Mouse (Mus musculus) testis, adult 2 months (tissue): Measurements from ENCODE around the gene Gm10024. TPM values are rescaled to one million over a fixed set of nuclear protein-coding genes. Genes with fewer than 3 reads are reported as not detected.
"Not testable (repeated sequence)": the region's sequence is repeated elsewhere in the genome, so short reads cannot be mapped to it uniquely, and the experiment has no call there.

Experiments
- H3K27ac ChIP-seq: fragments of 200-500 bp; 2 replicates; pipeline ENCODE4 v1.5.1; 2012; ENCODE audit warnings: low read depth, low read length; ENCODE audit not compliant: control insufficient read depth, insufficient read depth
- H3K27me3 ChIP-seq: fragments of 200-500 bp; 2 replicates; pipeline ENCODE4 v1.6.1; 2012; ENCODE audit warnings: mild to moderate bottlenecking, low read length, moderate library complexity; ENCODE audit not compliant: control insufficient read depth, insufficient read depth
- H3K36me3 ChIP-seq: fragments of 200-500 bp; 2 replicates; pipeline ENCODE4 v1.6.1; 2012; ENCODE audit warnings: mild to moderate bottlenecking, low read length; ENCODE audit not compliant: control insufficient read depth, insufficient read depth
- H3K4me1 ChIP-seq: fragments of 200-500 bp; 2 replicates; pipeline ENCODE4 v1.6.1; 2012; ENCODE audit warnings: low read length; ENCODE audit not compliant: control insufficient read depth, insufficient read depth
- H3K4me3 ChIP-seq: fragments of 200-500 bp; 2 replicates; pipeline ENCODE4 v1.5.1; 2012; ENCODE audit warnings: low read depth, mild to moderate bottlenecking, low read length, moderate library complexity, mixed read lengths; ENCODE audit not compliant: control insufficient read depth
- CTCF ChIP-seq: fragments of 200-500 bp; IDR thresholded peaks from 2 replicates; pipeline ENCODE4 v1.5.1; 2012; ENCODE audit warnings: low read depth, mild to moderate bottlenecking, inconsistent platforms, low read length, moderate library complexity; ENCODE audit not compliant: control insufficient read depth, insufficient read depth, insufficient replicate concordance
- POLR2A ChIP-seq: fragments of 200-500 bp; IDR thresholded peaks from 2 replicates; pipeline ENCODE4 v1.6.1; 2012; ENCODE audit warnings: low read depth, mild to moderate bottlenecking, inconsistent platforms, low read length, moderate library complexity; ENCODE audit not compliant: control insufficient read depth
- polyA plus RNA-seq: library from polyadenylated mRNA; depleted of rRNA; stranded (reverse); fragments of >200 nt; gene quantifications from 2 replicates; pipeline ENCODE4 v1.2.3, GENCODE M21; 2012

Gm10024 gene
- polyA plus RNA-seq, 1 experiment = not detected

DNA sequence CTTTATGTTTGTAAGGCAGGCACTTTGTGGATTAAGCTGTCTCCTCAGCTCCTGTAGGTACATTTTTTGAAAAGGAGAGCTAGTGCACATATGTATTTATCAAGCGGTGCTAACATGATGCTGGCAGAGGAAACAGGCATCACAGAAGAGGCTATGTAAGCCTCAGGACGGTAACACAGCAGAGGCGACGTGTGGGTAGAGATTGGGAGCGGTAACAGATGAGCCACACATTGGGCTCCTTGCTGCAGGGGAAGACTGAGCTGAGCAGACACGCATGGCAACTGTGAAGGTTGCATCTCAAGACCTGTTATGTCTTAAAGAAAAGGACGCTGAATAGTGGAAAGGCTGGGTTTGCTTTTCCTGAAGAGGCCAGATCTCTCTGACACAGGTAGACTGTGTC is 28.3 kb upstream of the Gm10024 start:
- H3K36me3 ChIP-seq = no peaks in the 10 kb centered on the region
- H3K27me3 ChIP-seq = no peaks in the 10 kb centered on the region
- H3K4me3 ChIP-seq = no peak overlapping the region
- H3K4me1 ChIP-seq = 0 out of 2 replicates have a peak, but pooled peaks cover 2% of the 10 kb centered on the region
- TF ChIP-seq POLR2A = no peak
- TF ChIP-seq CTCF = no peak
- no peak overlapping the region for H3K27ac ChIP-seq

GRCm38 (mm10) chr10:77684181-77684580 is 27.1 kb upstream of the Gm10024 start:
- TF ChIP-seq POLR2A (no peak), CTCF (no peak)
- Histone ChIP-seq H3K4me3 (no peak overlapping the region), H3K4me1 (no peaks in the 10 kb centered on the region), H3K27ac (no peak overlapping the region), H3K27me3 (no peaks in the 10 kb centered on the region), H3K36me3 (no peaks in the 10 kb centered on the region)

DNA sequence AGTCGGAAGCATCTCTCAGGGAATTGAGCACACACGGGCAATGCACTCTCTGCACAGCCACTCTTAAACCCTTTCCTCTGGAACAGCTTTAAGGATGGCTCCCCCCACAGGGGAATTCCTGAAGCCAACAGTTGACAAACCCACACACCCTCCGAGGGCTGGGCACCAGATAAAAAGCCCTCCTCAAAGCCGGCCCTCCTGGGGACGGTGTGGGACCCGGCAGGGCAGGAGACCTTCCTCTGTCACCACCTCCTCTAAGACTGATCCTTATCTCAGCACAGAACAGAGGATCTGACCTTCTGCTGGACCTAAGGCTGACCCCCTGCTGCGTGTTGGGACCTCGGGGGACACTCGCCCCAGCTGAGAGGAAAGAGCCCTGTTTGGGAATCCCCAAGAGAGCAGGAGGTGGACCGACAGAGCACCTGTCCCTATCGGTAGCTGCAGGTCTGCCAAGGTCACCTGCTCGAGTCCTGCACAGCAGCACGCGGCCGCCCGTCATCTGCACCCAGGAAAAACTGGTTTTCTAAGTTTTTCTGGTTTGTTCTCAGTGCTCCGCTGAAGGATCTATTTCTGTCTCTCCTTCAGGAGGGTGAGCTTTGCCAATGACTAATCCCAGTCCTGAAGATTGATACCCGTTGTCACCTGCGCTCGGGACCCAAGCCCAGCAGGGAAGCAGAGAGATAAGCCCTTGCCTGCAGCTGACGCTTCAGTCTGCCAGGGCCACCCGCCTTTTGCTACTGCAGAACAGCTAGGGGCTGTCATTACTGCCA is 25.2 kb upstream of the Gm10024 start, which contains the start of gene Tspear:
TSS of gene Tspear (plus strand) at position 675 of the 770 bp plus-strand sequence.
- Histone ChIP-seq H3K27ac (no peak within 1 kb of the TSS), H3K4me3 (no peak within 1 kb of the TSS), H3K36me3 (no peaks in the 10 kb centered on the region), H3K27me3 (no peaks in the 10 kb centered on the region), H3K4me1 (no peaks in the 10 kb centered on the region)
- no peak for TF ChIP-seq POLR2A
- TF ChIP-seq CTCF = no peak

DNA sequence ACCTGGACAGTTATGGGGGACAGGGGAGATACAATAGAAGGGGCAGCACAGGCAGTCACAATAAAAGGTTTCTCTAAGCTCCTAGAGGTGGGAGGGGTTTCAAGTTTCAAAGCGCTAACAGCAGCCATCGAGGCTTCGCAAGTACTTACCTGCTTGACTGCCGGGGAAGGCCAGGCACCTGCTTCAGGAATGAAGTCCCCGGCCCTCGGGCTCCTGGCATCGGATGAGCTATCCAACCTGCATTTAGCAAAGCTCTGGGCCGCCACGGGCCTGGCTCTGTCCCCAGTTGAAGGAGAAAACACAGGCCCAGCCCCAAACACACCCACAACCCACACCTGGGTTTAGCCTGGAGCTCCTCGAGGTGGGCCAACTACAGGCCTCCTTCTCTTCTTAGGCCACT is 24.2 kb upstream of the Gm10024 start:
- TF ChIP-seq POLR2A (no peak), CTCF (no peak)
- no peaks in the 10 kb centered on the region for H3K4me1 ChIP-seq
- H3K27ac ChIP-seq = no peak overlapping the region
- H3K27me3 ChIP-seq = no peaks in the 10 kb centered on the region
- H3K4me3 ChIP-seq = no peak overlapping the region
- no peaks in the 10 kb centered on the region for H3K36me3 ChIP-seq

- H3K4me1 ChIP-seq, H3K36me3 ChIP-seq, H3K27me3 ChIP-seq, H3K27ac ChIP-seq, H3K4me3 ChIP-seq: not testable (repeated sequence)
Observed at GRCm38 (mm10) chr10:77690356-77690807, 20.9 kb upstream of the Gm10024 start, which contains the start of gene Gm19402. Gene Gm19402 (minus strand): TSS chr10:77690757.

DNA sequence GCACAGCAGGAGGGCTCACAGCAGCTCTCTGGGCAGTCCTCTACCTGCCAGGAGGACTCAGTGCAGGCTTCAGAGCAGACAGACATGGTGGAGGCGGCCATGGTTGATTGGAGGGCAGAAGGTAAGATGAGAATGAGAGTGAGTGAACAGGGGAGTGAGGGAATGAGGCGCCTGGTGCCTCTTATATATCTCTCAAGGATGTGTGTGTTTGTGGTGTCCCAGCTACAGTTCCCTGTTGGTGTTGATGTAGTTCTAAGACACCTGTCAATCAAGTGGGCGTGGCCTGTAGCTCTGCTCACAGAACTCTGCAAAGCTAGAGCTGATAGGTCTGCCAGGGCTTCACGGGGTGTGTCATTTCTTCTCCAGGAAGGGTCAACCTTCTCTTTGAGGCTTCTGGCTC is 14.1 kb upstream of the Gm10024 start, which contains the start of gene Gm9508:
TSS of gene Gm9508 (minus strand) at position 101 of the 400 bp plus-strand sequence.
- no peaks in the 10 kb centered on the region for H3K36me3 ChIP-seq
- no peak within 1 kb of the TSS for H3K4me3 ChIP-seq
- no peak for TF ChIP-seq POLR2A
- no peak for TF ChIP-seq CTCF
- H3K27ac ChIP-seq = no peak within 1 kb of the TSS
- no peaks in the 10 kb centered on the region for H3K27me3 ChIP-seq
- H3K4me1 ChIP-seq = no peaks in the 10 kb centered on the region

DNA sequence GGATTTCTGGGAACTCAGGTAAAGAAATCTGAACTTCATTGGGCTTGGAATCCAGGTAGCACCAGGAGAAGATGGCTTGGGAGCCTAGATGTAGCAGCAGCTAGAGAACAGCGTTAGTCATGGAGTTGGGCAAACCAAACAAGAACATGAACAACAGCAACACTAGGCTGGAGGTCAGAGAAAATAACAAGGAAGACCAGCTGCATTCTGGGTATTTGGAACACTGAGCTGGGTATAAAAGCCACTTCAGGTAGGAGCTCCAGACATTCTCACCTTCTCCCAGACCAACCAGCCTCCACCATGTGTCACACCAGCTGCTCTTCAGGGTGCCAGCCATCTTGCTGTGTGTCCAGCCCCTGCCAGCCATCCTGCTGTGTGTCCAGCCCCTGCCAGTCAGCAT is 4.9 kb upstream of the Gm10024 start, which contains the start of gene Gm10272:
TSS of gene Gm10272 (plus strand) at position 301 of the 400 bp plus-strand sequence.
- no peak within 1 kb of the TSS for H3K4me3 ChIP-seq
- no peaks in the 10 kb centered on the region for H3K4me1 ChIP-seq
- H3K27ac ChIP-seq = no peak within 1 kb of the TSS
- H3K36me3 ChIP-seq = no peaks in the 10 kb centered on the region
- no peaks in the 10 kb centered on the region for H3K27me3 ChIP-seq
- TF ChIP-seq CTCF (no peak), POLR2A (no peak)

- H3K36me3 ChIP-seq = no peaks in the 10 kb centered on the region
- no peaks in the 10 kb centered on the region for H3K4me1 ChIP-seq
- H3K27ac ChIP-seq = no peak overlapping the region
- TF ChIP-seq CTCF (no peak), POLR2A (no peak)
- no peak overlapping the region for H3K4me3 ChIP-seq
- no peaks in the 10 kb centered on the region for H3K27me3 ChIP-seq
Observed at GRCm38 (mm10) chr10:77709831-77710230, 1.4 kb upstream of the Gm10024 start.
